Mouse (Mus musculus) CH12.LX (cell line): ENCODE measurements at regions not wholly inside any gene's neighbourhood (a gene's known extent, or its start where the extent isn't known, plus 50 kb on each side); places are given as distances from the start of the nearest gene placed in this dataset.

Experiments used
- DNase-seq: peaks from one replicate; pipeline ENCODE4 v3.0.0-alpha.2; 2013; ENCODE audit errors: extremely low read depth
- H3K27ac ChIP-seq: 2 replicates; pipeline ENCODE4 v1.5.1; 2012; ENCODE audit warnings: low read depth, mild to moderate bottlenecking, control low read depth, moderate library complexity; ENCODE audit not compliant: insufficient read depth
- H3K27me3 ChIP-seq: replicated peaks from 2 replicates; pipeline ENCODE3; 2012; ENCODE audit warnings: inconsistent platforms
- H3K36me3 ChIP-seq, 2 experiments: replicated peaks in 1 of 2; 2 replicates each; pipeline versions ENCODE3 to v1.6.1; 2012; ENCODE audit warnings: inconsistent platforms in 1 of 2, low read length in 1 of 2, mild to moderate bottlenecking in 1 of 2, mixed read lengths in 1 of 2, moderate library complexity in 1 of 2; ENCODE audit not compliant: control insufficient read depth in 1 of 2, insufficient read depth in 1 of 2
- H3K4me1 ChIP-seq, 2 experiments: 2 replicates each; pipeline ENCODE4 v1.6.1; 2012; ENCODE audit warnings: inconsistent platforms in 1 of 2, moderate library complexity in 1 of 2; ENCODE audit not compliant: insufficient read depth in 2 of 2, control insufficient read depth in 1 of 2
- H3K4me2 ChIP-seq: 2 replicates; pipeline ENCODE4 v1.6.1; 2012; ENCODE audit warnings: low read depth, mild to moderate bottlenecking, control low read depth; ENCODE audit not compliant: poor library complexity, insufficient read depth, severe bottlenecking
- H3K4me3 ChIP-seq, 3 experiments: fragments of 150-350 bp in 1 of 3; sonication (generic) in 1 of 3; replicated peaks in 1 of 3; 2 replicates each; pipeline versions ENCODE3 to v1.5.1; 2011 to 2012; ENCODE audit warnings: low read depth in 2 of 3, low read length in 2 of 3, mild to moderate bottlenecking in 2 of 3, moderate library complexity in 2 of 3, control low read depth in 1 of 3, improper control_type of control experiment in 1 of 3, inconsistent platforms in 1 of 3, mixed read lengths in 1 of 3; ENCODE audit not compliant: poor library complexity in 1 of 3
- H3K79me2 ChIP-seq: replicated peaks from 2 replicates; pipeline ENCODE4 v1.6.1; 2012; ENCODE audit warnings: mild to moderate bottlenecking, moderate library complexity; ENCODE audit not compliant: control insufficient read depth, poor library complexity, insufficient read depth, severe bottlenecking; ENCODE audit errors: extremely low read depth
- H3K9ac ChIP-seq: 2 replicates; pipeline ENCODE4 v1.6.1; 2012; ENCODE audit warnings: low read depth, mild to moderate bottlenecking, control low read depth, moderate library complexity; ENCODE audit not compliant: insufficient read depth
- H3K9me3 ChIP-seq: replicated peaks from 2 replicates; pipeline ENCODE3; 2012; ENCODE audit warnings: low read length, inconsistent platforms, mixed read lengths
- BHLHE40 ChIP-seq: IDR thresholded peaks from 2 replicates; pipeline ENCODE4 v1.6.1; 2011; ENCODE audit warnings: mild to moderate bottlenecking, low read depth, low read length, improper control_type of control experiment
- ELF1 ChIP-seq: IDR thresholded peaks from 2 replicates; pipeline ENCODE4 v1.6.1; 2014; ENCODE audit warnings: low read depth, mild to moderate bottlenecking, inconsistent platforms, low read length, improper control_type of control experiment
- JUN ChIP-seq: IDR thresholded peaks from 2 replicates; pipeline ENCODE4 v1.6.1; 2011; ENCODE audit warnings: low read depth, mild to moderate bottlenecking, low read length, improper control_type of control experiment, moderate library complexity; ENCODE audit not compliant: insufficient read depth
- JUND ChIP-seq: conservative IDR thresholded peaks from 2 replicates; pipeline ENCODE4 v1.6.1; 2011; ENCODE audit warnings: low read depth, low read length, improper control_type of control experiment
- KAT2A ChIP-seq: IDR thresholded peaks from 2 replicates; pipeline ENCODE4 v1.6.1; 2012; ENCODE audit warnings: low read length, improper control_type of control experiment, inconsistent platforms; ENCODE audit not compliant: insufficient replicate concordance
- MAFK ChIP-seq: IDR thresholded peaks from 2 replicates; pipeline ENCODE4 v1.6.1; 2011; ENCODE audit warnings: low read length, improper control_type of control experiment; ENCODE audit not compliant: insufficient replicate concordance
- MXI1 ChIP-seq: IDR thresholded peaks from 2 replicates; pipeline ENCODE4 v1.6.1; 2011; ENCODE audit warnings: mild to moderate bottlenecking, low read depth, low read length, improper control_type of control experiment
- NELFE ChIP-seq: IDR thresholded peaks from 2 replicates; pipeline ENCODE4 v1.6.1; 2011; ENCODE audit warnings: low read depth, low read length, improper control_type of control experiment
- NRF1 ChIP-seq: IDR thresholded peaks from 2 replicates; pipeline ENCODE4 v1.6.1; 2014; ENCODE audit warnings: low read depth, mild to moderate bottlenecking, inconsistent platforms, low read length, improper control_type of control experiment, moderate library complexity
- SMC3 ChIP-seq: IDR thresholded peaks from 2 replicates; pipeline ENCODE4 v1.6.1; 2011; ENCODE audit warnings: low read depth, low read length, improper control_type of control experiment
- TBP ChIP-seq: conservative IDR thresholded peaks from 2 replicates; pipeline ENCODE4 v1.6.1; 2011; ENCODE audit warnings: low read depth, low read length, improper control_type of control experiment
- UBTF ChIP-seq: IDR thresholded peaks from 2 replicates; pipeline ENCODE4 v1.6.1; 2012; ENCODE audit warnings: low read depth, mild to moderate bottlenecking, inconsistent platforms, low read length, improper control_type of control experiment, moderate library complexity
- USF2 ChIP-seq: conservative IDR thresholded peaks from 2 replicates; pipeline ENCODE4 v1.6.1; 2011; ENCODE audit warnings: low read depth, low read length, improper control_type of control experiment
- ZC3H11A ChIP-seq: IDR thresholded peaks from 2 replicates; pipeline ENCODE4 v1.6.1; 2012; ENCODE audit warnings: low read depth, mild to moderate bottlenecking, inconsistent platforms, low read length, improper control_type of control experiment
- ZKSCAN1 ChIP-seq: IDR thresholded peaks from 2 replicates; pipeline ENCODE4 v1.6.1; 2012; ENCODE audit warnings: low read depth, inconsistent platforms, low read length, improper control_type of control experiment, borderline replicate concordance
- dilution Hi-C: fragments of 300-500 bp; cut with MboI; formaldehyde crosslinking; loops from 2 replicates; pipeline ENCODE4 v1.14.3; 2020; ENCODE audit warnings: low sequenced_read_pairs; ENCODE audit not compliant: extremely low pct_unique_long_range_greater_than_20kb, extremely low pct_ligation_motif_present
- in situ Hi-C: fragments of 300-500 bp; cut with MboI; formaldehyde crosslinking; loops from 3 replicates; pipeline ENCODE4 v1.14.3; 2019; ENCODE audit warnings: low sequenced_read_pairs, low pct_ligation_motif_present, low pct_unique_long_range_greater_than_20kb, mixed read lengths

DNA sequence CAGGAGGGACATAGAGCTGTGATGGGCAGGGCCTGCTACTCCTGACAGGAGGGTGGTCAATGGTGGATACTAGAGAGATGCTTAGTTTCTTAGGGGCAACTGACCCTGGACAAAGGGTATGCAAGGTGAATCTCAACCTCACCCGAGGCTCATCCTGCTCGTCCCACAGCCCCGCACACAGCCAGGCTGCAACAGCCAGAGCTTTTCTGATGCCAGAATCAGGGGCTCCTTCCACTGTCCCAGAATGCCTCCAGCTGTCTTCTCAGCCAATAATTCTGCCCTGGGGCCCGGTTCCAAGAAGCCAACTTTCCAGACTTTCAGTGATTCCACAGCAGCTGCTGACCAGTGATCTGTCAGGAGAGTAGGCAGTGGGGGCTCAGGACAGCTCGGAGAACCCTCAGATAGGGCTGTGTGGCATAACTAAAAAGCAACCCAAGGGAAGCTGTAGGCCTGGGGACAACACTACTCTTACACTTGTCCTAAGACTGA, 131.6 kb downstream of the Utp6 start:
- in situ Hi-C loops (no loop called here), dilution Hi-C loops (no loop called here)
- peaks cover 6% of the 10 kb centered on the region for H3K9me3 ChIP-seq
- TF ChIP-seq KAT2A (no peak), JUND (no peak), MXI1 (no peak), NELFE (no peak), NRF1 (no peak), ZC3H11A (no peak), USF2 (no peak), SMC3 (no peak), ZKSCAN1 (no peak), UBTF (no peak), ELF1 (no peak), JUN (no peak), MAFK (no peak), TBP (no peak)
- no peaks in the 10 kb centered on the region for H3K27me3 ChIP-seq
- H3K4me2 ChIP-seq: no peak overlapping the region
- H3K36me3 ChIP-seq: no peaks in the 10 kb centered on the region
- no peaks in the 10 kb centered on the region for H3K79me2 ChIP-seq
- H3K4me3 ChIP-seq: no peak overlapping the region
- H3K4me1 ChIP-seq: peaks cover 5 to 6% of the 10 kb centered on the region in 2 experiments
- no peak for DNase-seq
- H3K27ac ChIP-seq: no peak overlapping the region
- H3K9ac ChIP-seq: no peak overlapping the region

DNA sequence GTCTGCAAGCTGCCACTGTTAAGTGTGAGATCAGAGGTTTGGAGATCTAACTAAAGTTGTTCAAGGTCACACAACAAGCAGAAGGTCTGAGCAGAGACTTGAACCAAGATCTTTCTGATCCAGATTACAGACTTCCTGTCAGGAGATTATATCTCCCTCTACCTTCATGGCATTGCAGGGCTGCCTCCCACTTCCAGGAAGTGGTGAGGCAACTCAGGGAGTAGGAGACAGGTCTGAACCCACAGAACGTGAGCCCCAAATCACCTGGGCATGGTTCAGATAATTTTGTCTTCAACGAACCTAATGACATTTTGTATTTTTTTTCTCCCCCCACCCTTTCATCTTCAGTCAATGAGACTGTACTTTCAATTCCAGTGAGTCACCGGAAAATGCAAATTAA, 135.2 kb downstream of the Utp6 start:
- dilution Hi-C loops: no loop called here
- Histone ChIP-seq H3K79me2 (no peaks in the 10 kb centered on the region), H3K36me3 (no peaks in the 10 kb centered on the region), H3K27me3 (no peaks in the 10 kb centered on the region), H3K4me2 (no peak overlapping the region), H3K9ac (no peak overlapping the region), H3K4me3 (no peak overlapping the region), H3K27ac (no peak overlapping the region)
- in situ Hi-C loops: no loop called here
- DNase-seq: no peak
- TF ChIP-seq JUN: 0 out of 2 replicates have a peak, but pooled peaks have one; percentile 4
- no peak for TF ChIP-seq UBTF
- TF ChIP-seq BHLHE40: 0 out of 2 replicates have a peak, but pooled peaks have one; percentile 32
- TF ChIP-seq, all 38 proteins: peak for 2
- Histone ChIP-seq H3K4me1 (peaks cover 0 to 15% of the 10 kb centered on the region in 2 experiments; a peak in 2 of 4 replicates), H3K9me3 (peaks cover 6% of the 10 kb centered on the region)
